Mouse (Mus musculus) midbrain, embryonic 16.5 days (tissue): ENCODE data around the gene Naa38. TPM values are rescaled to one million over a fixed set of nuclear protein-coding genes. Genes with fewer than 3 reads are reported as not detected.
"Not testable (repeated sequence)": the region's sequence is repeated elsewhere in the genome, so short reads cannot be mapped to it uniquely, and the experiment has no call there.

Experiments
- ATAC-seq: fragments of 200-750 bp; cut with Nextera tagmentation; 2 replicates; pipeline ENCODE4 v1.8.0; 2017; ENCODE audit warnings: moderate TSS enrichment
- H3K27ac ChIP-seq: fragments of 300-500 bp; sonication (generic); 2 replicates; pipeline ENCODE4 v1.5.1; 2014; ENCODE audit warnings: mild to moderate bottlenecking, low read length, mixed read lengths
- H3K27me3 ChIP-seq: fragments of 300-500 bp; sonication (generic); 2 replicates; pipeline ENCODE4 v1.6.1; 2014; ENCODE audit warnings: low read depth, low read length, mixed read lengths; ENCODE audit not compliant: control insufficient read depth, insufficient read depth
- H3K36me3 ChIP-seq: fragments of 300-500 bp; sonication (generic); 2 replicates; pipeline ENCODE4 v1.6.1; 2014; ENCODE audit warnings: mild to moderate bottlenecking, low read length, moderate library complexity, mixed read lengths; ENCODE audit not compliant: control insufficient read depth, insufficient read depth
- H3K4me1 ChIP-seq: fragments of 300-500 bp; sonication (generic); 2 replicates; pipeline ENCODE4 v1.6.1; 2014; ENCODE audit warnings: mild to moderate bottlenecking, low read length, mixed read lengths; ENCODE audit not compliant: control insufficient read depth, insufficient read depth
- H3K4me2 ChIP-seq: fragments of 300-500 bp; sonication (generic); 2 replicates; pipeline ENCODE4 v1.6.1; 2014; ENCODE audit warnings: mild to moderate bottlenecking, low read length, mixed read lengths
- H3K4me3 ChIP-seq: fragments of 300-500 bp; sonication (generic); 2 replicates; pipeline ENCODE4 v1.5.1; 2014; ENCODE audit warnings: low read depth, mild to moderate bottlenecking, low read length, moderate library complexity, mixed read lengths
- H3K9ac ChIP-seq: fragments of 300-500 bp; sonication (generic); 2 replicates; pipeline ENCODE4 v1.6.1; 2014; ENCODE audit warnings: low read depth, low read length, mixed read lengths
- H3K9me3 ChIP-seq: fragments of 300-500 bp; sonication (generic); replicated peaks from 2 replicates; pipeline ENCODE4 v1.6.1; 2014; ENCODE audit warnings: mild to moderate bottlenecking, low read length, mixed read lengths; ENCODE audit not compliant: control insufficient read depth, poor library complexity, severe bottlenecking
- WGBS: fragments of 180-500 bp; shearing (Covaris S2); extraction: QIAGEN DNeasy Blood & Tissue Kit; methylation state at CpG from one replicate; pipeline ENCODE4 v1.1.7; 2014; 5-methylcytosine and 5-hydroxymethylcytosine counted together
- polyA plus RNA-seq: library from polyadenylated mRNA; unstranded; fragments of >200 nt; fragmentation: Nextera tagmentation; extraction: Ambion mirVana; gene quantifications from 2 replicates; pipeline ENCODE4 v1.2.1, GENCODE M21; 2015

The Naa38 gene
- polyA plus RNA-seq = 86.2 and 89.6 TPM in 2 replicates

GRCm38 (mm10) chr11:69395235-69395633, at the start of gene Naa38, which contains the start of gene Cyb5d1:
Naa38 (plus strand) TSS chr11:69395487.
Cyb5d1 (minus strand) TSS chr11:69395631.
- peak; percentile 84 for ATAC-seq
- peak within 1 kb of the TSS; percentile 81 for H3K4me2 ChIP-seq
- not testable (repeated sequence) for H3K9me3 ChIP-seq, H3K36me3 ChIP-seq, H3K27me3 ChIP-seq
- H3K4me1 ChIP-seq = peaks cover 11% of the 10 kb centered on the region
- peak within 1 kb of the TSS; percentile 74 for H3K4me3 ChIP-seq
- WGBS = 0% methylated on average over 24 of the region's 24 CpGs
- H3K9ac ChIP-seq = peak within 1 kb of the TSS; percentile 77
- peak within 1 kb of the TSS; percentile 99 for H3K27ac ChIP-seq

GRCm38 (mm10) chr11:69346441-69346840, 48.8 kb upstream of the Naa38 start:
- H3K27me3 ChIP-seq = no peaks in the 10 kb centered on the region
- no peak overlapping the region for H3K27ac ChIP-seq
- 94% methylated on average over 25 of the region's 26 CpGs for WGBS
- peaks cover 57% of the 10 kb centered on the region for H3K36me3 ChIP-seq
- H3K4me2 ChIP-seq = no peak overlapping the region
- no peaks in the 10 kb centered on the region for H3K9me3 ChIP-seq
- no peak for ATAC-seq
- no peak overlapping the region for H3K4me3 ChIP-seq
- H3K4me1 ChIP-seq = peaks cover 8% of the 10 kb centered on the region
- no peak overlapping the region for H3K9ac ChIP-seq

GRCm38 (mm10) chr11:69356544-69356943, 38.7 kb upstream of the Naa38 start:
- no peak overlapping the region for H3K9ac ChIP-seq
- H3K27me3 ChIP-seq = no peaks in the 10 kb centered on the region
- no peak overlapping the region for H3K4me2 ChIP-seq
- no peak for ATAC-seq
- H3K36me3 ChIP-seq = peaks cover 90% of the 10 kb centered on the region
- H3K4me1 ChIP-seq = no peaks in the 10 kb centered on the region
- H3K4me3 ChIP-seq = no peak overlapping the region
- H3K27ac ChIP-seq = no peak overlapping the region
- H3K9me3 ChIP-seq = no peaks in the 10 kb centered on the region
- WGBS = 94% methylated on average over 5 of the region's 5 CpGs

GRCm38 (mm10) chr11:69357690-69358089, 37.6 kb upstream of the Naa38 start:
- Histone ChIP-seq H3K4me2 (no peak overlapping the region), H3K36me3 (peaks cover 88% of the 10 kb centered on the region), H3K9me3 (no peaks in the 10 kb centered on the region), H3K27ac (no peak overlapping the region), H3K27me3 (no peaks in the 10 kb centered on the region), H3K4me3 (no peak overlapping the region), H3K4me1 (no peaks in the 10 kb centered on the region), H3K9ac (no peak overlapping the region)
- WGBS = 95% methylated on average over 12 of the region's 12 CpGs
- no peak for ATAC-seq

- Histone ChIP-seq H3K4me1 (peaks cover 20% of the 10 kb centered on the region), H3K9ac (no peak overlapping the region), H3K4me3 (no peak overlapping the region), H3K27ac (no peak overlapping the region), H3K4me2 (no peak overlapping the region), H3K9me3 (no peaks in the 10 kb centered on the region), H3K27me3 (no peaks in the 10 kb centered on the region), H3K36me3 (peaks cover 60% of the 10 kb centered on the region)
- 71% methylated on average over 7 of the region's 7 CpGs for WGBS
- no peak for ATAC-seq
Measured at GRCm38 (mm10) chr11:69362021-69362420, 33.3 kb upstream of the Naa38 start.

GRCm38 (mm10) chr11:69362479-69362878, 32.8 kb upstream of the Naa38 start:
- H3K36me3 ChIP-seq = peaks cover 55% of the 10 kb centered on the region
- WGBS = 91% methylated on average over 2 of the region's 2 CpGs
- peaks cover 20% of the 10 kb centered on the region for H3K4me1 ChIP-seq
- H3K4me2 ChIP-seq = no peak overlapping the region
- ATAC-seq = no peak
- no peak overlapping the region for H3K9ac ChIP-seq
- H3K27me3 ChIP-seq = no peaks in the 10 kb centered on the region
- H3K9me3 ChIP-seq = no peaks in the 10 kb centered on the region
- no peak overlapping the region for H3K27ac ChIP-seq
- no peak overlapping the region for H3K4me3 ChIP-seq

GRCm38 (mm10) chr11:69364376-69364775, 30.9 kb upstream of the Naa38 start:
- H3K9ac ChIP-seq = peak overlapping the region; percentile 8; the same call in 1 of the 2 replicates
- peaks cover 20% of the 10 kb centered on the region for H3K4me1 ChIP-seq
- H3K4me3 ChIP-seq = no peak overlapping the region
- H3K27me3 ChIP-seq = no peaks in the 10 kb centered on the region
- H3K36me3 ChIP-seq = peaks cover 39% of the 10 kb centered on the region
- 47% methylated on average over 8 of the region's 8 CpGs for WGBS
- peak overlapping the region; percentile 66 for H3K27ac ChIP-seq
- peak overlapping the region; percentile 96 for H3K4me2 ChIP-seq
- H3K9me3 ChIP-seq = no peaks in the 10 kb centered on the region
- no peak for ATAC-seq

GRCm38 (mm10) chr11:69364910-69365309, 30.4 kb upstream of the Naa38 start:
- no peaks in the 10 kb centered on the region for H3K27me3 ChIP-seq
- H3K9ac ChIP-seq = peak overlapping the region; percentile 8; the same call in 1 of the 2 replicates
- peak overlapping the region; percentile 96 for H3K4me2 ChIP-seq
- H3K36me3 ChIP-seq = peaks cover 33% of the 10 kb centered on the region
- peaks cover 20% of the 10 kb centered on the region for H3K4me1 ChIP-seq
- peak overlapping the region; percentile 100 for H3K27ac ChIP-seq
- H3K4me3 ChIP-seq = no peak overlapping the region
- H3K9me3 ChIP-seq = no peaks in the 10 kb centered on the region
- 3% methylated on average over 6 of the region's 6 CpGs for WGBS
- ATAC-seq = peak; percentile 30

GRCm38 (mm10) chr11:69365722-69366121, 29.6 kb upstream of the Naa38 start:
- Histone ChIP-seq H3K27me3 (no peaks in the 10 kb centered on the region), H3K27ac (peak overlapping the region; percentile 100), H3K36me3 (peaks cover 25% of the 10 kb centered on the region), H3K4me1 (peaks cover 23% of the 10 kb centered on the region), H3K9me3 (no peaks in the 10 kb centered on the region), H3K4me3 (peak overlapping the region; percentile 92), H3K4me2 (peak overlapping the region; percentile 96), H3K9ac (peak overlapping the region; percentile 65)
- WGBS = 18% methylated on average over 6 of the region's 6 CpGs
- ATAC-seq = peak; percentile 29
